Mouse (Mus musculus) erythroblast, adult 5-6 weeks (primary cell): Measurements from ENCODE around the gene Apob. TPM values are rescaled to one million over a fixed set of nuclear protein-coding genes. Genes with fewer than 3 reads are reported as not detected.

Experiments used
- ATAC-seq: replicated peaks from 2 replicates; pipeline ENCODE4 v1.8.0; 2016; ENCODE audit warnings: moderate number of reproducible peaks, mild to moderate bottlenecking, moderate TSS enrichment, inconsistent platforms; ENCODE audit not compliant: poor library complexity, low FRiP score, severe bottlenecking
- total RNA-seq, 2 experiments: library from RNA; stranded (forward) in 1 of 2; stranded (reverse) in 1 of 2; fragments of 150-400 nt in 1 of 2; fragments of 200-764, 138-1000 nt in 1 of 2; gene quantifications; 2 replicates each; pipeline versions ENCODE4 v1.2.3 to v1.2.4; 2015 to 2017; ENCODE audit warnings: low replicate concordance in 2 of 2

Apob gene
- total RNA-seq, 2 experiments from 2014 or later: not detected

- ATAC-seq: no peak
These were observed 54.3 kb downstream of the Apob start for GRCm38 (mm10) chr12:8031595-8032358.

GRCm38 (mm10) chr12:8032359-8032755 is 54.9 kb downstream of the Apob start:
- ATAC-seq: no peak

GRCm38 (mm10) chr12:8038081-8038730 is 60.8 kb downstream of the Apob start:
- no peak for ATAC-seq

- no peak for ATAC-seq
These were observed 65.4 kb downstream of the Apob start for GRCm38 (mm10) chr12:8042626-8043394.

GRCm38 (mm10) chr12:8047046-8047445 is 69.6 kb downstream of the Apob start:
- ATAC-seq: no peak

- ATAC-seq: no peak
These were observed 70.4 kb downstream of the Apob start for GRCm38 (mm10) chr12:8047789-8048309.

GRCm38 (mm10) chr12:8056001-8056640 is 78.7 kb downstream of the Apob start:
- no peak for ATAC-seq

GRCm38 (mm10) chr12:8059576-8059975 is 82.1 kb downstream of the Apob start:
- ATAC-seq: no peak

- ATAC-seq: no peak
These were observed 86.1 kb downstream of the Apob start for GRCm38 (mm10) chr12:8063363-8064065.

Other genes with a start within 250 kb of the Apob start
- gene Ldah, start 230.5 kb downstream of the Apob start, total RNA-seq (2015; ENCODE audit: low replicate concordance): 12.5 and 36.1 TPM in 2 replicates
- 8.4 and 20.7 TPM in 2 replicates for gene Ldah, start 230.5 kb downstream of the Apob start, total RNA-seq (2017; ENCODE audit: low replicate concordance)